ENCODE assay signal across 11 mouse cellular contexts in the genomic region with DNA sequence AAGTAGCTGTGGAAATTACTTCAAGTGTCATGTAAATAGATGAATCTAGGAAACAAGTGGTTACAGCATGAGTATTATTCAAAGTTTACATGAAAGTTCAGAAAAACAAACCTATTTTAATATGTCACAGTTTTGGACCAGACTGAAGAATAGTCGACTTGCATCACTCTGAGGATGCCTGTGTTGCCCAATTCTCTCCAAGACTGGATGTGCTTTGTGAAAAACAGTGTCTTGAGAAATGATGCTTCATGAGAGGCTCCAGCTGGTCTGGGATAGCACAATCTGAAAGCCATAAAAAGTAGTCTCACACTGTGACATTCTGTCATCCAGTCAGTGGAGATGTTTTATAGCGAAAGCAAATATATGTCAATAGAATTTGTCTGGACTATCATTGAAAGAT.
"Had no signal": no experiment of that assay in that cellular context is flagged by ENCODE, and none has a peak within 500 bp of the region (broad histone marks: within the 10 kb centered on the region; RNA-seq: fewer than 3 reads in every experiment).

No protein-coding gene starts in this region.

- H3K27me3 ChIP-seq: liver, embryonic 15.5 days; midbrain, embryonic 12.5 days had no signal

- H3K4me1 ChIP-seq: limb, embryonic 10.5 days; midbrain, embryonic 12.5 days had no signal

- H3K27ac ChIP-seq: kidney, postnatal 0 days; layer of hippocampus, adult 2 months; limb, embryonic 10.5 days; liver, embryonic 15.5 days; midbrain, embryonic 12.5 days had no signal

- H3K4me3 ChIP-seq: layer of hippocampus, adult 2 months; limb, embryonic 10.5 days; liver, embryonic 15.5 days; midbrain, embryonic 12.5 days had no signal

- H3K36me3 ChIP-seq: limb, embryonic 10.5 days; liver, embryonic 15.5 days; midbrain, embryonic 12.5 days had no signal

- H3K9ac ChIP-seq: liver, embryonic 15.5 days; midbrain, embryonic 12.5 days had no signal

- ATAC-seq: intestine, embryonic 16.5 days had no signal

- H3K9me3 ChIP-seq: limb, embryonic 10.5 days; liver, embryonic 15.5 days; midbrain, embryonic 12.5 days had no signal

- DNase-seq: kidney, adult 8-10 months; kidney, postnatal 4 days; right cerebral cortex, postnatal 14 days; thymus, postnatal 36 days had no signal

- H3K4me2 ChIP-seq: liver, embryonic 11.5 days; liver, embryonic 15.5 days; midbrain, embryonic 12.5 days had no signal
